In genomic region chr6:52221337-52221992, GRCm38 (mm10) we compare ENCODE assay signal across 8 mouse cellular contexts. TPM values are rescaled to one million over a fixed set of nuclear protein-coding genes. Genes with fewer than 3 reads are reported as not detected.
DNase-seq lines count a peak whose midpoint lies in the region; ATAC-seq lines count a peak whose summit lies in the region.

Hoxa7 (minus strand) TSS chr6:52221854.

- DNase-seq in NIH3T3 (ENCODE audit: low read depth): peak; percentile 96
- peak; percentile 92 for DNase-seq in cerebellum, postnatal 14 days
- peak; percentile 54 to 74 for DNase-seq in frontal cortex, postnatal 14 days (ENCODE audit: low spot score in 2 of 2)
- peak; percentile 76 to 84 for DNase-seq in layer of hippocampus, postnatal 14 days (ENCODE audit: low spot score in 2 of 2)
- peak; percentile 90 for DNase-seq in lung, postnatal 10 days
- peak; percentile 92 for DNase-seq in ovary, postnatal 14 days (ENCODE audit: low spot score)
- peak; percentile 50 to 81 for DNase-seq in thymus, postnatal 10 days (ENCODE audit: low spot score in 2 of 2)

- H3K27me3 ChIP-seq in hindbrain, embryonic 12.5 days: peaks cover 100% of the 10 kb centered on the region

- no peaks in the 10 kb centered on the region for H3K9me3 ChIP-seq in hindbrain, embryonic 12.5 days (replicated peaks)

- H3K9ac ChIP-seq in hindbrain, embryonic 12.5 days: peak within 1 kb of the TSS; percentile 47

- peak within 1 kb of the TSS; percentile 38 for H3K4me3 ChIP-seq in hindbrain, embryonic 12.5 days

- no peaks in the 10 kb centered on the region for H3K36me3 ChIP-seq in hindbrain, embryonic 12.5 days

- peak within 1 kb of the TSS; percentile 66 for H3K4me2 ChIP-seq in hindbrain, embryonic 12.5 days (replicated peaks)

- under 1% methylated on average over 46 of the region's 46 CpGs for WGBS in hindbrain, embryonic 12.5 days

- peak; percentile 64 for ATAC-seq in hindbrain, embryonic 12.5 days (ENCODE audit: low FRiP score)

- H3K27ac ChIP-seq in hindbrain, embryonic 12.5 days: no peak within 1 kb of the TSS

- peaks cover 21% of the 10 kb centered on the region for H3K4me1 ChIP-seq in hindbrain, embryonic 12.5 days

RNA-seq across cellular contexts. Expression of gene Hoxa7, which starts in this region (rescaled TPM):
- 0.79 and 1.0 TPM in 2 replicates for polyA plus RNA-seq in hindbrain, embryonic 12.5 days (2016; fragmentation: Nextera tagmentation; extraction: Ambion mirVana)
- total RNA-seq in layer of hippocampus, postnatal 14 days (2021): under 1 TPM; 0.16 to 0.45 TPM

Comparison
In these comparisons a context has a peak if more than half of its experiments do, and no peak if none do; other contexts are left out.
1. Peak in DNase-seq in layer of hippocampus, postnatal 14 days; RNA of the gene not detected or under 1 TPM.